Mouse (Mus musculus) bone marrow, adult 2 months (tissue): ENCODE measurements around the gene Cdh26. TPM values are rescaled to one million over a fixed set of nuclear protein-coding genes. Genes with fewer than 3 reads are reported as not detected.
A peak's percentile ranks its signal among the peaks of the same experiment; 100 is the strongest.

Experiments used
- H3K27ac ChIP-seq: fragments of 200-500 bp; 2 replicates; pipeline ENCODE4 v1.5.1; 2012; ENCODE audit warnings: low read depth, mild to moderate bottlenecking, control low read depth, inconsistent platforms, low read length; ENCODE audit not compliant: control insufficient read depth, poor library complexity, insufficient read depth
- H3K4me1 ChIP-seq: fragments of 200-500 bp; 2 replicates; pipeline ENCODE4 v1.6.1; 2011; ENCODE audit warnings: low read length; ENCODE audit not compliant: control insufficient read depth, insufficient read depth
- H3K4me3 ChIP-seq: fragments of 200-500 bp; replicated peaks from 2 replicates; pipeline ENCODE3; 2011; ENCODE audit warnings: mild to moderate bottlenecking, low read depth, low read length, control low read depth; ENCODE audit not compliant: control insufficient read depth
- CTCF ChIP-seq: fragments of 200-500 bp; IDR thresholded peaks from 2 replicates; pipeline ENCODE4 v1.5.1; 2011; ENCODE audit warnings: low read length, control low read depth; ENCODE audit not compliant: control insufficient read depth, insufficient read depth
- POLR2A ChIP-seq: fragments of 200-500 bp; IDR thresholded peaks from 2 replicates; pipeline ENCODE4 v1.6.1; 2011; ENCODE audit warnings: low read depth, mild to moderate bottlenecking, control low read depth, low read length, borderline replicate concordance; ENCODE audit not compliant: control insufficient read depth
- WGBS: fragments of 180-500 bp; shearing (Covaris S2); methylation state at CpG from one replicate; pipeline ENCODE4 v1.1.7; 2018; 5-methylcytosine and 5-hydroxymethylcytosine counted together
- polyA plus RNA-seq: library from polyadenylated mRNA; stranded (reverse); fragments of >200 nt; gene quantifications from 2 replicates; pipeline ENCODE4 v1.2.4, GENCODE M21; 2011; ENCODE audit warnings: low replicate concordance; ENCODE audit not compliant: missing spikeins, insufficient read depth, insufficient read length

Gene Cdh26
- polyA plus RNA-seq, 1 experiment: not detected

DNA sequence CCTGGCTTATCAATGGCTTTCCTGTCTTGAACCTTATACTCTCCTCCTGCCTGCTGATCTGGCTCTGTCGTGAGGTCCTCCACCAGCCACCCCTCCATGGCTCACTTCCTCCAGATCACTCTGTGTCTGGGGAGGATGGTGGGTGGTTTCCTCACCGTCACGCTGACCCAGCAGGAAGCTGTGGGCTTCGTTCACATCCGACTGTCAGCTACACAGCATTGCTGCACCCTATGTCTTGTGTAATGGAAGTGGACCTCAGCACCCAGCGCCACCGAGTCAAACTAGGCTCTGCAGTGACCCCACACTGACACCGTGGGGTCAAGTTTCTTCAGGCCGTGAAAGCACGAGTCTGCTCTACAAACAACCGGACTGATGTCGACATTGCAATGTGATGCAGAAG lies 75.7 kb downstream of the Cdh26 start:
- peak overlapping the region; percentile 70 for H3K27ac ChIP-seq
- 2% methylated on average over 12 of the region's 12 CpGs for WGBS
- H3K4me3 ChIP-seq: no peak overlapping the region
- peaks cover 3% of the 10 kb centered on the region; the same call in 1 of the 2 replicates for H3K4me1 ChIP-seq
- TF ChIP-seq CTCF: peak; percentile 39; the same call in 1 of the 2 replicates
- TF ChIP-seq POLR2A: no peak

DNA sequence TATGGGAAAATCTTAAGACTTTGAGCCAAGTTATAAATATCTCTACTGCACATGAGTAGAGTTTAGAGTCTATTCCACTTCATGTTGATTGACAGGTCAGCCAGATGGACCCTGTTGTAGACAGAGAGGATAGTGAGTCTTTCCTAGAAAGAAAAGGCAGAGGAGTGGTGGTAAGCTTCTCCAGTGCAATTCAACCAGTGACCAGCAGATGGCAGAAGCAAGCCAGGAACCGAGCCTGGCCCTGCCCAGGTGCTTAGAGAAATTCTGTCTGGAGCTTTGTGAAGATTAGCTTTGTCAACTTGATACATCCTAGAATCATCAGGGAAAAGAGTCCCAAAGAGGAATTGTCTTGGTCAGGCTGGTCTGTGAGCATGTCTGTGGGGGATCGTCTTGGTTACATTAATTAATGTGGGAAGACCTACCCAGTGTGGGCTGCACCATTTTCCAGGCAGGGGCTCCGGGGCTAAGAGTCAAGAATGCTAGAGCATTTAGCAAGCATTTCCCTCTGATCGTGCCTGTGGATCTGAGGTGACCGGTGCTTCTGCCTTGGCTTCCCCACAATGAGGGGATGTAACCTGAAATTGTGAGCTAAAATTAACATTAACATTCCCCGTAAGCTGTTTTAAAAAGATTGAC lies 77.2 kb downstream of the Cdh26 start:
- Histone ChIP-seq H3K4me1 (peaks cover 3% of the 10 kb centered on the region; the same call in 1 of the 2 replicates), H3K4me3 (no peak overlapping the region), H3K27ac (no peak overlapping the region)
- TF ChIP-seq POLR2A (no peak), CTCF (peak; percentile 91)
- 46% methylated on average over 6 of the region's 6 CpGs for WGBS

DNA sequence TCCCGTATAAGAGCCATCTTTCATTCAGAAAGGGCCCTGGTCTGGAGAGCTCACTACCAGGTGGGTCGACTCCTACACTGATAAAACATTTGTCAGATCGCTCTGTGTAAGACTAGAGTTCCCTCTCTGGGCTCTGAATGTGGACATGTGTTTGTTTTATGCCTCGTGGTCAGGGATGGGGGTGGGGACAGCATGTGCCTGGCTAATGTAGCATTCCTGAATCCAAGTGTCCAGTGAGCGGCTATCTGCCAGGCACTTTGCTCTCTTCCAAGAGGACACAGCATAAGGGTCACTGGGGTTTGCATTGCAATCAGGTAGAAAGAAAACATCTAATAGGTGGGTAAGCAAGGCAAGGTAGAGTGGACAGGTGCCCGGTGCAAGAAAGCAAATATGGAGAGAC lies 77.9 kb downstream of the Cdh26 start:
- Histone ChIP-seq H3K4me1 (peaks cover 2% of the 10 kb centered on the region; the same call in 1 of the 2 replicates), H3K27ac (no peak overlapping the region), H3K4me3 (no peak overlapping the region)
- 83% methylated on average over 6 of the region's 6 CpGs for WGBS
- TF ChIP-seq CTCF: no peak
- TF ChIP-seq POLR2A: no peak

DNA sequence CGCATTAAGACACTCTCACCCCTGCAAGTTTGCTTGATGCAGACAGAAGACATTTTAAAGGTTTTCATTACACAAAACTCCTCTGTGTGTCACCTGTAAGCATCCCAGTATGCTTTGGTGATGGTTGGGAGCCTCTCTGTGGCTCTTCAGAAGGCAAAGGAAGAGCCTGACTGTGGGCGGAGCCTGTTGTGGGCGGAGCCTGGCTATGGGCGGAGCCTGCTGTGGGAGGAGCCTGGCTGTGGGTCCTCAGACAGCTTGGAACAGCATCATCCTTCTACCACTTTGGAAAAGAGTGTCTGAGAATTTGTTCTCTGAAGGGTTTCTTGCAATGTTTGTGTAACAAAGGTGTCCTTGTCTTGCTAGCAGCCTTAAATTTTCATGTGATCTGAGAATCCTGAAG lies 82.7 kb downstream of the Cdh26 start:
- Histone ChIP-seq H3K27ac (no peak overlapping the region), H3K4me3 (no peak overlapping the region), H3K4me1 (peaks cover 7% of the 10 kb centered on the region)
- 49% methylated on average over 4 of the region's 4 CpGs for WGBS
- TF ChIP-seq POLR2A (no peak), CTCF (no peak)

DNA sequence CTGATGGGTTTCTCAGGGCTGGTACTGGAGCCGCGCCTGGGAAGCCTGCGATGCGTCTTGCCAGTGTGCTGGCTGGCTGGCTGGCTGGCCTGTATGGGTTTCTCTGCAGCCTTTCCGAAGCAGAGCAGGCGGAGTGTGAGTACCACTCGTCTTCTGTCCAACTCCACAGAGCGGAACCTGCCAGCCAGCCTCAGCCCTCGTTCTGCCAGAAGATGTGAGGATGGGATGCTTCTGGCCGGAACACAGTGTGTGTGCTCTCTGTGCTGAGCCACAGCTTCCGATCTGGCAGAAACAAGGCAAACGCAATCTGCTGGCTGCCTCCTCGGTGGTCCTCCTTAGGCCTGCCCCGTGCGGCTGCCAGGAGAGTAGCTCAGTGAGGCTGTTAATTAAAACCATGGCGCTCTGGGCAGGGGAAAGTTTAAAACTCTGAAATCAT lies 83.3 kb downstream of the Cdh26 start:
- H3K4me1 ChIP-seq: peaks cover 7% of the 10 kb centered on the region
- no peak overlapping the region for H3K4me3 ChIP-seq
- TF ChIP-seq POLR2A (no peak), CTCF (no peak)
- 60% methylated on average over 16 of the region's 16 CpGs for WGBS
- H3K27ac ChIP-seq: no peak overlapping the region

DNA sequence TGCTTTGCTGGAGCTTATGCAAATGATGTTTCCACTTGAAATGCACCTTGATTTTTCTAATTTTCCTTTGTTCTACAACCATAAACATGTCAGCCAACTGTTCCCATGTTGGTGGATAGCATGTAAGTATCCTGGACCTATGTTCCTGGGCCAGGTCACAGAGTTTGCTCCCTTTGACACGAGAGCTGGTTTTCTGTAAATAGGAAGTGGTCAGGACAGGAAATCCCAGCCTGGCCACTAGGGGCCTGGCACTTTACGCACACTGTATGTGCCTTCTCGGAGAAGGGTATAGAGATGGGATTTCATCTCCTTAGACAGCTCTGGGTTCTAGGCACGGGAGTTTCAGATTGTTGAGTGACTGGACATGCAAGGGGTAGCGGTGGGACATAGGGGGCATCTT lies 86.1 kb downstream of the Cdh26 start:
- Histone ChIP-seq H3K27ac (peak overlapping the region; percentile 57; the same call in 1 of the 2 replicates), H3K4me3 (no peak overlapping the region), H3K4me1 (peaks cover 7% of the 10 kb centered on the region)
- TF ChIP-seq POLR2A (no peak), CTCF (peak; percentile 68)
- 17% methylated on average over 5 of the region's 5 CpGs for WGBS

DNA sequence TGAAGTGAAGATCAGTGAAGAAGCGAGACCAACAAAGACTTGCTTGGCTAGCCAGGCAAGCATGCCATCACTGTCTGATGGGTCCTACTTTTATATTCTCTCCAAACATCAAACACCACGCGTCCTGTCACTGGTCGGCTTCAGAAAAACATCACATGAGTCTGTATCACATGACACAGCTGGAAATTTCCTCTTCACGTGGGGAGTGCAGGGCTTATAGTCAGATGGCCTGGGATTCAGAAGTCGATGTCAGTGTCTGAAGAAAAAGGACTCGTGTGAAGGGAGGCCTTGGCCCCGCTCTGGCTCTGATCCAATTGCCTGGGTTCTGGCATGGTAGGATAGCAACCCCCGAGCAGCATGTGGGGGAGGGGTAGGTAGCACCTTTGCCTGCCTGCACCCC lies 86.6 kb downstream of the Cdh26 start:
- H3K27ac ChIP-seq: peak overlapping the region; percentile 57; the same call in 1 of the 2 replicates
- 51% methylated on average over 9 of the region's 9 CpGs for WGBS
- peaks cover 7% of the 10 kb centered on the region for H3K4me1 ChIP-seq
- TF ChIP-seq CTCF: no peak
- no peak for TF ChIP-seq POLR2A
- no peak overlapping the region for H3K4me3 ChIP-seq

DNA sequence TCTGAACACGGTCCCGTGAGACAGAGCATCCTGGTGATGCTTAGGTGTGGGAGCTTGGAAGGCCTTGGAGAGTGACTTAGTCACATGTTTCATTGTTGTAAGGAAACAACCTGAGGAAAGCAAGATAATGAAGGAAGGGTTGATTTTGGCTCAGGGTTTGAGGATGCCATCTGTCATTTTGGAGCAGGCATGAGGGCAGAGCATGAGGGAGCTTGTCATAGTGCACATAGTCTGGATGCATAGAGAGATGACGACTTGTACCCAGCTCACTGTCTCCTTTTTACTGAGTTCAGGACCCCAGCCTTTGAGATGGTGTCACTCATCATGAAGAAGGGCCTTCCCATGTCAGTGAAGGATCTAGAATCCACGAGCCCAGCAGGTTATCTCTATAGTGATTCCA lies 89.0 kb downstream of the Cdh26 start:
- H3K27ac ChIP-seq: no peak overlapping the region

More for the DNA sequence above, 89.0 kb downstream of the Cdh26 start:
- no peak overlapping the region for H3K4me3 ChIP-seq
- H3K4me1 ChIP-seq: peaks cover 7% of the 10 kb centered on the region
- no peak for TF ChIP-seq CTCF
- no peak for TF ChIP-seq POLR2A
- 75% methylated on average over 4 of the region's 4 CpGs for WGBS
